Mouse (Mus musculus): ENCODE measurements at regions not wholly inside any gene's neighbourhood (a gene's known extent, or its start where the extent isn't known, plus 50 kb on each side); places are given as distances from the start of the nearest gene placed in this dataset.

- DNase-seq (ENCODE audit: extremely low spot score, low spot score) = no peak
Measured at GRCm38 (mm10) chr9:87346278-87346882, 91.0 kb upstream of the Cep162 start.

- no peak for DNase-seq (ENCODE audit: extremely low spot score, low spot score)
Measured at GRCm38 (mm10) chr9:87341438-87341837, 86.1 kb upstream of the Cep162 start.

GRCm38 (mm10) chr9:87326374-87327295 lies 71.3 kb upstream of the Cep162 start:
- DNase-seq (ENCODE audit: extremely low spot score, low spot score) = no peak

GRCm38 (mm10) chr9:87323690-87324089 lies 68.4 kb upstream of the Cep162 start:
- no peak for DNase-seq (ENCODE audit: extremely low spot score, low spot score)

GRCm38 (mm10) chr9:87320758-87321157 lies 65.4 kb upstream of the Cep162 start:
- DNase-seq (ENCODE audit: extremely low spot score, low spot score) = no peak

GRCm38 (mm10) chr9:87318767-87319166 lies 63.4 kb upstream of the Cep162 start:
- DNase-seq (ENCODE audit: extremely low spot score, low spot score) = no peak

GRCm38 (mm10) chr9:87310150-87310549 lies 54.8 kb upstream of the Cep162 start:
- no peak for DNase-seq (ENCODE audit: extremely low spot score, low spot score)

Measured in neural tube, embryonic 10.5 days (tissue).